Mouse (Mus musculus) spleen, postnatal 0 days (tissue): ENCODE measurements around the gene Muc4. TPM values are rescaled to one million over a fixed set of nuclear protein-coding genes. Genes with fewer than 3 reads are reported as not detected.

Experiments
- polyA plus RNA-seq: library from polyadenylated mRNA; unstranded; fragments of >200 nt; fragmentation: Nextera tagmentation; extraction: Ambion mirVana; gene quantifications from 2 replicates; pipeline ENCODE4 v1.2.1, GENCODE M21; 2015

The Muc4 gene
- not detected in 2 replicates for polyA plus RNA-seq

DNA sequence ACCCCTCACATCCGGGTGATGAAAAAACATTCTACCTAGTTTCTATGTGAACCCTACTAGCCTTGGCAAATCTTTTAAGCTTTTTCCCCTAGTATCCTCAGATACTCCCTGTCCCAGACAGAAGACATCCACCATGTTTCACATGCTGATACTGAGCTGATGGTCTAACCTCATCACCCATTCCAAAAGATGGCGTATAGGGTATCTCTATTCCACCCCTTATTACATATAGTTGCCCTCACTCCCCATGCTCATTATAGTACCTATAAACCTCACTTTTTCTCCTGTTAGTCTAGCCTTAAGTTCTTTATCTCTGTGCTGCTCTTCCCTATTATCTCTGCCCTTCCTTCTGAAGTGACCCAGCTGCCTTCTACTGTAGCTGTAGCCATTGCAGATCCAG is at the start of gene Muc4:
Gene Muc4, plus strand, starts transcription at position 301 of the 400 bp plus-strand sequence.

DNA sequence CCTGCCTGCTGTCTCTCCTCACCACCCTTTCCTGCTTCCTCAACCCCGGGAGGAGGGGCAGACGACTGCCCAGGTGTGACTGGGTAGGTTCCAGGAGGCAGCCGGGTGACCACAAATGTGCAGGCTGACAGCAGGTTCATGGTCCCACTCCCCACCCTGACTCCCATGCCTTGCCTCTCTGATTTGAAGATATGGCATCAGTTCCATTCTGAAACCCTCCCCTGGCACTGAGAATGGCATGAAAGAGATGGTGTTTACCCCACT is 61.7 kb downstream of the Muc4 start, which contains the start of gene Muc20:
Gene Muc20, minus strand, starts transcription at position 10 of the 264 bp plus-strand sequence.

DNA sequence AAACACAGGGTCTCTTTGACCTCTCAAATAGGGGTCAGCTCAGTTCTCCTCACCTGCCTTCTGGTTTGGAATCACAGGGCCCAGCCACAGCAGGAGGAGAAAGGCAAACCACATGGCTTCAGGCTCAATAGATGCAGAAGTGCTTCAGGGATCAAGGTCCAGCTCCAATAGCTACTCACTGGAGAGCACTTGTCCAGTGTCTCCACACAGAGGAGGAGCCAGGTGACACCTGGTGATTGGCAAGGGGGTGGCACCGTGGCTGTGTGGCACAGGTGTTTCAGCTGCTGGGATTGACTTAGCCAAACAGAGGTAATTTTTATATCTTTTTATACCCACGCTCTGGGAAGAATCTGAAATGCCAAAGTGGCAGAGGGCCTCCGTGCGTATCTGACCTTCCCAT is 74.6 kb downstream of the Muc4 start, which contains the start of gene Smbd1:
Gene Smbd1, minus strand, starts transcription at position 157 of the 400 bp plus-strand sequence.

Other genes with a start within 250 kb of the Muc4 start
- gene Slc51a, start 248.0 kb upstream of the Muc4 start, polyA plus RNA-seq = 1.1 and 2.2 TPM in 2 replicates
- 0.12 TPM in 1 of 2 replicates, not detected in the other for gene Zdhhc19, start 239.6 kb upstream of the Muc4 start, polyA plus RNA-seq
- 202 and 233 TPM in 2 replicates for gene Tfrc, start 127.0 kb upstream of the Muc4 start, polyA plus RNA-seq
- gene Tnk2, start 92.0 kb upstream of the Muc4 start, polyA plus RNA-seq = 12.1 and 15.9 TPM in 2 replicates
- gene Muc20, start 61.5 kb downstream of the Muc4 start, polyA plus RNA-seq = 0.10 TPM in 1 of 2 replicates, not detected in the other
- gene Smbd1, start 74.6 kb downstream of the Muc4 start, polyA plus RNA-seq = not detected in 2 replicates
- 35.7 and 35.9 TPM in 2 replicates for gene Fyttd1, start 141.6 kb downstream of the Muc4 start, polyA plus RNA-seq
- gene Rubcn, start 141.9 kb downstream of the Muc4 start, polyA plus RNA-seq = 6.4 and 8.3 TPM in 2 replicates
- gene Lrch3, start 178.2 kb downstream of the Muc4 start, polyA plus RNA-seq = 8.4 and 10.9 TPM in 2 replicates